Mouse (Mus musculus) megakaryocyte, embryonic 14.5 days (primary cell): Measurements from ENCODE around the gene Fam173b. TPM values are rescaled to one million over a fixed set of nuclear protein-coding genes. Genes with fewer than 3 reads are reported as not detected.
A peak's percentile ranks its signal among the peaks of the same experiment; 100 is the strongest.
"Not testable (repeated sequence)": the region's sequence is repeated elsewhere in the genome, so short reads cannot be mapped to it uniquely, and the experiment has no call there.

ENCODE experiments used
- H3K27me3 ChIP-seq: replicated peaks from 2 replicates; pipeline ENCODE3; 2012; ENCODE audit warnings: inconsistent platforms
- H3K36me3 ChIP-seq: replicated peaks from 2 replicates; pipeline ENCODE3; 2012; ENCODE audit warnings: low read length, inconsistent platforms, mixed read lengths
- H3K4me1 ChIP-seq: 2 replicates; pipeline ENCODE4 v1.6.1; 2012; ENCODE audit warnings: inconsistent platforms
- H3K4me3 ChIP-seq: replicated peaks from 2 replicates; pipeline ENCODE3; 2012; ENCODE audit warnings: moderate library complexity, mild to moderate bottlenecking, inconsistent platforms
- H3K9me3 ChIP-seq: 2 replicates; pipeline ENCODE4 v1.6.1; 2012; ENCODE audit warnings: inconsistent platforms
- FLI1 ChIP-seq: IDR thresholded peaks from 2 replicates; pipeline ENCODE4 v1.6.1; 2012; ENCODE audit warnings: low read length, inconsistent platforms, mixed read lengths
- GATA1 ChIP-seq: IDR thresholded peaks from 3 replicates; pipeline ENCODE4 v1.6.1; 2012; ENCODE audit warnings: mixed read lengths, low read length, inconsistent platforms, borderline replicate concordance
- polyA plus RNA-seq: library from polyadenylated mRNA; stranded (reverse); fragments of >175 nt; gene quantifications from 2 replicates; pipeline ENCODE4 v1.2.3, GENCODE M21; 2012; ENCODE audit warnings: low replicate concordance; ENCODE audit not compliant: insufficient read depth

Fam173b gene
- polyA plus RNA-seq, 1 experiment: 3.6 TPM

GRCm38 (mm10) chr15:31568581-31568996 lies 33.1 kb upstream of the Fam173b start:
- H3K4me3 ChIP-seq: no peak overlapping the region
- H3K9me3 ChIP-seq: no peaks in the 10 kb centered on the region
- TF ChIP-seq FLI1 (no peak), GATA1 (no peak)
- H3K4me1 ChIP-seq: peaks cover 64% of the 10 kb centered on the region
- H3K36me3 ChIP-seq: no peaks in the 10 kb centered on the region
- peaks cover 2% of the 10 kb centered on the region for H3K27me3 ChIP-seq

- H3K4me3 ChIP-seq: no peak overlapping the region
- H3K27me3 ChIP-seq: peaks cover 2% of the 10 kb centered on the region
- H3K4me1 ChIP-seq: peaks cover 60% of the 10 kb centered on the region
- H3K36me3 ChIP-seq: no peaks in the 10 kb centered on the region
- TF ChIP-seq GATA1 (no peak), FLI1 (no peak)
- H3K9me3 ChIP-seq: no peaks in the 10 kb centered on the region
Measured at GRCm38 (mm10) chr15:31569325-31570022, 32.2 kb upstream of the Fam173b start.

DNA sequence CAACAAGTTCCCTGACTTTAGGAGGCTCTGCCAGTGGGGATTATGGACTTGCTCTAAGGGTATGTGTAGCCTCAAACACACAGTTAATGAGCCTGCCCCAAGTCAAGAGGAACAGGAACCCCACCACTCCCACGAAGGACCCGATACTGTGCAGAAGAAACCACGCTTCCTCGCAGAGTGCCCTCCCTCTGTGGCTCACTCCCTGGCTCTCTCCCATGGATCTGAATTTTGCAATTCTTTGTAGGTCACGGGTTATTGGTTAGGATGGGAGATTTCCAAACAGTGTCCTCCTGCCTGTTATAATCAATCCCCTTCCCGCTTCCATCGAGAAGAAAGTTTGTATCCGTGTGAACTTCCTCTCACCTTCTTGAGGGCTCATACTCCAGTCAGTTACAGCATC lies 30.7 kb upstream of the Fam173b start:
- Histone ChIP-seq H3K27me3 (peaks cover 2% of the 10 kb centered on the region), H3K4me3 (no peak overlapping the region), H3K9me3 (no peaks in the 10 kb centered on the region), H3K36me3 (no peaks in the 10 kb centered on the region), H3K4me1 (peaks cover 56% of the 10 kb centered on the region)
- TF ChIP-seq GATA1: no peak
- TF ChIP-seq FLI1: no peak

DNA sequence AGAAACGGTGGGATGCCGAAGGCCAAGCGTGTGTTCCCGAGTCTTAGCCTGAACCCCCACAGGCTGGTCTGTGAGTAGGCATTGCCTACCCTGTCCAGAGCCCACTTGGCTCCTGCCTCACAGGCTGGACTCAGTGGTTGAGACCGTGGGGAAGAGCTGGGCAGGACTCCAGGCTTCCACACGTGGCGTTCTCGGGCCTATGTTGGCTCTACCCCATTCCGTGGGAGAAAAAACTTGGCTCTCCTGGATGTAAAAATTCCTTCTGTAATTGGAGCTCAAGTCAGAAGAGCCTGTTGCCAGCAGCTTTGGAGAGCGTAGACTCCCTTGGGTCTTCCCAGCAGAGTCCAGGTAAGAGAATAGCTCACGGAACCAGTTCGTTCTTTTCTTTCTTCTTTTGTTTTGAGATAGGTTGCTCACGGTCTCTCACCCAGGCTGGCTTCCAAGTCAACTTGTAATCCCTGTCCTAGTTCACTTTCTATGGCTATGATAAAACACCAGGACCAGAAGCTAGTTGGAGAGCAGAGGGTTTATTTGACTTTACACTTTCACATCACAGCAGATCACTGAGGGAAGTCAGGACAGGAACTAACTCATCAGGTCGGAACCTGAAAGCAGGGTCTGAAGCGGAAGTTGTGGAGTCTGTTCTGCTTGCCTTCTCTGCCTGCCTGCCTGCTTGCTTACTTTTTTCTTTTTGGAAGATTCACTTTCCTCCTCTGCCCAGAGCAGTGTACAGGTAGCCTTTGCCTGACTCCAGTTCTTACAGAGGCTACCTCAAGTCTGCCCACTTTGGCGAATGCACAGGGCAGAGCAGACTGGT lies 29.5 kb upstream of the Fam173b start:
- Histone ChIP-seq H3K36me3 (no peaks in the 10 kb centered on the region), H3K9me3 (no peaks in the 10 kb centered on the region), H3K27me3 (peaks cover 2% of the 10 kb centered on the region), H3K4me3 (no peak overlapping the region), H3K4me1 (peaks cover 54% of the 10 kb centered on the region)
- TF ChIP-seq FLI1 (no peak), GATA1 (no peak)

- H3K4me3 ChIP-seq: no peak overlapping the region
- H3K36me3 ChIP-seq: no peaks in the 10 kb centered on the region
- no peaks in the 10 kb centered on the region for H3K9me3 ChIP-seq
- H3K27me3 ChIP-seq: peaks cover 2% of the 10 kb centered on the region
- H3K4me1 ChIP-seq: peaks cover 46% of the 10 kb centered on the region
- TF ChIP-seq FLI1: no peak
- no peak for TF ChIP-seq GATA1
Measured at GRCm38 (mm10) chr15:31573287-31573686, 28.4 kb upstream of the Fam173b start.

DNA sequence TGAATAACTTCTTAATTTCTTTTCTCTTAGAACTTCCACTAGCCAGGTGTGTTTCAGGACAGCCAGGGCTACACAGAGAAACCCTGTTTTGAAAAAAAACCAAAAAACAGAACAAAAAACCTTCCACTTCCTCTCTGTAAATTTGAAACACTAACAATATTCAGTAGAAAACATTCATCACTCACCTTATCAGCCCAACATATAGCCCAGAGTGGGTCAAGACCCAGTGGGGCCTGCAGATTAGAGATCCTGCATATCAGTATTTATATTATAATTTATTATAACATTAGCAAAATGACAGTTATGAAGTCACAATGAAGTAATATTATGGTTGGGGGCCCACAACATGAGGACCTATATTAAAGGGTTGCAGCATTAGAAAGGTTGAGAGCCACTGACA lies 28.0 kb upstream of the Fam173b start:
- no peak for TF ChIP-seq GATA1
- no peak for TF ChIP-seq FLI1
- Histone ChIP-seq H3K36me3 (no peaks in the 10 kb centered on the region), H3K4me3 (no peak overlapping the region), H3K4me1 (peaks cover 42% of the 10 kb centered on the region), H3K27me3 (peaks cover 2% of the 10 kb centered on the region), H3K9me3 (no peaks in the 10 kb centered on the region)

DNA sequence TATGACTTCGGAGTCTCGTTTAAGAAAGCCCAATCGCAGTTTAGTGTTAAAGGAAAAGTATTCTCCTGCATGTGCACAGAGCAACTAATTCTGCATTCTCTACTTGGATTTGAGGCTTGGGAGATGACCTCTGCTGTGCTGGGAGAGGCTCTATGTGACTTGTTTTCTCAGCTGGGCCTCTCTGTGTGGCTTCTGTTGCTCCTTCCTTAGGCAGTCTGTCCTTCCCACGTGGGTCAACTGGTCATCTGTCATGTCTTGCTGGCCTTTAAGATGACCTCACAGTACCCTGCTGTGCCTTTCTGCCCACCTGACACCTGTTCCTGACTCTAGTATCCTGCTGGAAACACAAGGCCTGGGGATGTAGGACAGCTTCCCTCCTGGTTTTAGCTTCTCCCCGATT lies 25.6 kb upstream of the Fam173b start:
- Histone ChIP-seq H3K27me3 (no peaks in the 10 kb centered on the region), H3K4me1 (peaks cover 21% of the 10 kb centered on the region), H3K36me3 (no peaks in the 10 kb centered on the region), H3K9me3 (no peaks in the 10 kb centered on the region), H3K4me3 (no peak overlapping the region)
- TF ChIP-seq GATA1 (no peak), FLI1 (no peak)

GRCm38 (mm10) chr15:31581086-31581485 lies 20.6 kb upstream of the Fam173b start:
- not testable (repeated sequence) for H3K9me3 ChIP-seq, H3K4me3 ChIP-seq, H3K36me3 ChIP-seq, H3K27me3 ChIP-seq
- peaks cover 31% of the 10 kb centered on the region for H3K4me1 ChIP-seq

DNA sequence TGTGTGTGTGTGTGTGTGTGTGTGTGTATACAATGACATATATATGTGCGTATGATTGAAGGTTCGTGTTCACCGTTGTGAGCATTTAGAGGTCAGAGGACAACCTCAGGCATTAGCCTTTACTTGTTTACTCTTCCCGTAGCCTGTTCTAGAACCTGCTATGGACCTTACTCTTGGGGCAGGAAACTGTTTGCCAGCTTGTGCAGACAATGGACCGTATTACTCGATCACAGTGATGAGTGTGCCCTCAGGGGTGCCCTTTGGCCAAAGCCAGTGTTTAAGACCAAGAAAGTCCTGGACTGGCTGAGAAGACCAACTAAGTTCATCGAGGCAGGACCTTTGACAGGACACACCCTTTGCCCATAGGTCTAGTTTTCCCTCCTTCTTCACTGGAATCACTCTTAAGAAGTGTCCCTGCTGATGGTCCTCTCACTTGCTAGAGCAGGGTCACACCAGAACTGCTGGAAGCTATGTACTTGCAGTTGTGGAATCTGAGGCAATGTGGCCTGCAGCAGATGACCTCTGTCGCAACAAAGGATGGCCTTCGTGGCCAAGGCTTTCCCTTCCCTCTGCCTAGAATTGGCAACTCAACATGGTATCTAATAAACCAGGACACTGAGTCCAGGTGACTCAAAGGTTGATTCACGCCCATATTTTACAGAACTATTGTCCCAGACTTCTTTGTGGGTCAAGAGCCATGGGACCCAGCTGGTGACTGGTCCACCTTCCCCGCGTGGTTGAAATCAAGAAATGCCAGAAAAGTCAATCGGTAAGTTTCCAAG lies 18.2 kb upstream of the Fam173b start:
- no peaks in the 10 kb centered on the region for H3K9me3 ChIP-seq
- no peaks in the 10 kb centered on the region for H3K27me3 ChIP-seq
- no peak overlapping the region for H3K4me3 ChIP-seq
- H3K4me1 ChIP-seq: peaks cover 48% of the 10 kb centered on the region
- TF ChIP-seq GATA1: no peak
- TF ChIP-seq FLI1: no peak
- peaks cover 4% of the 10 kb centered on the region for H3K36me3 ChIP-seq

- no peak for TF ChIP-seq GATA1
- no peak for TF ChIP-seq FLI1
- peaks cover 48% of the 10 kb centered on the region for H3K4me1 ChIP-seq
- peak overlapping the region; percentile 74 for H3K4me3 ChIP-seq
- no peaks in the 10 kb centered on the region for H3K9me3 ChIP-seq
- no peaks in the 10 kb centered on the region for H3K27me3 ChIP-seq
- peaks cover 22% of the 10 kb centered on the region for H3K36me3 ChIP-seq
Measured at GRCm38 (mm10) chr15:31585238-31585637, 16.4 kb upstream of the Fam173b start.
